Mouse (Mus musculus): ENCODE results near the gene Gpr155. TPM values are rescaled to one million over a fixed set of nuclear protein-coding genes. Genes with fewer than 3 reads are reported as not detected.

Gpr155 gene
- total RNA-seq (2021) = 10 to 100 TPM in 1 of 2 experiments, 1 to 10 TPM in 1; 9.6 to 10.9 TPM
- long read RNA-seq, experiment 1, full-length matches to known transcripts = 4 of 16 reads
- long read RNA-seq, experiment 1, partial matches to known transcripts = 3 of 16 reads
- long read RNA-seq, experiment 1, other reads (novel, unspliced or antisense) = 9 of 16 reads
- long read RNA-seq, experiment 2, full-length matches to known transcripts = 1 of 9 reads
- long read RNA-seq, experiment 2, partial matches to known transcripts = 3 of 9 reads
- long read RNA-seq, experiment 2, other reads (novel, unspliced or antisense) = 5 of 9 reads

- peak; percentile 99 to 100 for DNase-seq (ENCODE audit: low spot score in 2 of 2)
These were observed at the start of gene Gpr155 for GRCm38 (mm10) chr2:73386356-73387046. Gene Gpr155 (minus strand): TSS chr2:73386572.

DNA sequence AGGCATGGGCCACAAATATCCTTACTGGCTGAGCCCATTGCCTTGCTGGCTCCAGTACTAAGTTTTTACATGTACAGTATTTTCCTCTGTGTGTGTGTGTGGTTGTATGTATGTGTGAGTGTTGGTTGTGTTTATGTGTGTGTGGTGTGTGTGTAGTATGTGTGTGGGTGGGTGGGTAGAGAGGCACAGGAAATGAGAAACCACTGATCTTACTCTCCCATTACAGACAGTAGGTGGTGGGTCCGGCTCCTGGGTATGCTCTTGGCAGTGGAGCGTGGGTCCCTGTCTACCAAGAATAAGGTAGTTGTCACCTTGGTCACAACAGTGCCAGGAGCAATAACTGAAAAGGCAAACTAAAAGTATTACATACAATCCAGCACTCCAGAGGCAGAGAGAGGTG, 49.5 kb upstream of the Gpr155 start:
- no peak for DNase-seq (ENCODE audit: low spot score in 2 of 2)

- DNase-seq (ENCODE audit: low spot score in 2 of 2) = peak in 1 of 2 experiments; percentile 31
These were observed 45.6 kb upstream of the Gpr155 start for GRCm38 (mm10) chr2:73431959-73432396.

DNA sequence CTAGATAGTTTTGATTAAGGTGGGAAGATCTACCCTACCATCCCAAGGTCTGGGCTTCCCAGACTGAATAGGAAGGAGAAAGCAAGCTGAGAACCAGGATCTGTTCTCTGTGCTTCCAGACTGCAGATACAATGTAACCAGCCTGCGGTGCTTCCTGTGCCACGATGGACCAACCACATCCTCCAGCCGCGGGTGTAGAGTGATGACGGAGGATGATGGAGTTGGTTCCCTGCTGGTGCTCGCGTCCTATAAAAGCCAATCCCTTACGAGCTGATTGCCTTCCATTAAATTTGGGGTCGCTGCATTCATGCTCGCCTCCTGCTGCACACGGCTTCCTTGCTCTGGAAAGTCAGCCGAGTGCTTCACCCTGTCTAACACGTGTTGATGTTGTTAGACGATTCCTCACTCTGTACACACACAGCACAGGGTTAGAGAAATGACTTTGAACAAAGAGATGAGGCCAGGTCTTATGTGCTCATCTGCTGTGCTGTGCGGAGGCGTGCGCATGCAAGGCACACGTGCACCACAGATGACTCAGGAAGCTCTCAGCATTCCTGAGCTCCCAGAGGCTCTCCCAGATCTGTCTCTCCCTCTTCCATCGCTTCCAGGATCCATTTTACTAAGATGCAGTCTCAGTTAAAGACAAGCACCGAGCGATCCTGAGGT, 42.6 kb upstream of the Gpr155 start:
- DNase-seq (ENCODE audit: low spot score in 2 of 2) = no peak

- no peak for DNase-seq (ENCODE audit: low spot score in 2 of 2)
These were observed 40.9 kb upstream of the Gpr155 start for GRCm38 (mm10) chr2:73427293-73427692.

DNA sequence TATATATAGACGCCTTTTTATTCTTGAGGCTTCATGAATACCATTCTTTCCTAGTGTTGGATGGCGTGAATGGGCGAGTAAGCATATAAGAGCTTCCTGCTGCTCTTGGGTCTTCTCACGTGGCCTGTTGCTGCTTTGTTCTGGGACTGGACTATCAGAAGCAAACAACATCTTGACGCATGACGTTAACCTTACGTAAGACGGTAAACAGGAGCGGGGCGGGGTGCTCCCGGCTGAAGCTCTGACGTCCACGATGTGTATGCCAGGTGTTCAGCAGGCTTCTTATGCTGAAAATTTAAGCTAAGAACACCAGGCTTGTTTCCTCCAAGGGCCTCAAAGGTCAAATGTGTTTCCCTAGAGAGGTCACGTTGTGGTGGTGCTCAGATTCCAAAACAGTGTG, 39.5 kb upstream of the Gpr155 start:
- DNase-seq (ENCODE audit: low spot score in 2 of 2) = no peak

DNA sequence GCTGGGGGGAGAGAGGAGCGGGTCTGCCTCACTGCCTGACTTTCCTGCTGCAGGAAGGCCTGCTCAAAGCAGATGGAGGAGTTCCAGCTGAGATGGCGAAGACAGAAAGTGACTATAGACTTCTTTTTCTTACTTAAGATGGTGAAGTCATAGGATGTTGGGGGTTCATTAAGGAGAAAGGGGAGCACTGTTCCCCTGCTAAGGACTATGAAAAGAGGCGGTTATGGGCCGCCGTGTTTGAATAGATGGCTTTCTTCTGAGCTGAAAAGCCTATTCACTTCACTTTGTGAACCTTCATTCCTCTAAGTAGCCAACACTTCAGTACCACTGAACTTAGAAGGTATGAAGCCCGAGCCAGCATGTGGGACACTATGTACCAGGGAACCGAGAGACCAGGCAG, 33.4 kb upstream of the Gpr155 start:
- DNase-seq (ENCODE audit: low spot score in 2 of 2) = no peak

DNA sequence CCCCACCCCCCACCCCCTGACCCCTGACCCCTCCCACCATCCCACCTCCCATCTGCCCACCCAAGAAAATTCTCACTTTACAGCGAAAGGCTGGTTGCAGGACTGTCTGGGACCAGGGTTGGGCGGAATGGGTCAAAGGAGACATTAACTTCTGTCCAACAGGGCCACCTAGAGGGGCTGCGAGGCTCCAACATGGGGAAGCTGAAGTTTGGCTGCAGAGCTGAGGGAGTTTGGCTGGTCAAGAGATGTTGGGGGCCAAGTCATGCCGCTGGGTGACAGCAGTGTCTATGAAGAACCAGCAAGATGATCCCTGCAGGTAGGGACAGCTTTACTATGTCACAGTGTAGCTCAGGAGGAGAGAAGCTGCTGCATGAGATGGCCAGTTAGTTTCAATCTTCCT, 32.9 kb upstream of the Gpr155 start:
- DNase-seq (ENCODE audit: low spot score in 2 of 2) = peak in 1 of 2 experiments; percentile 41

GRCm38 (mm10) chr2:73415892-73416291, 29.5 kb upstream of the Gpr155 start:
- DNase-seq (ENCODE audit: low spot score in 2 of 2) = no peak

DNA sequence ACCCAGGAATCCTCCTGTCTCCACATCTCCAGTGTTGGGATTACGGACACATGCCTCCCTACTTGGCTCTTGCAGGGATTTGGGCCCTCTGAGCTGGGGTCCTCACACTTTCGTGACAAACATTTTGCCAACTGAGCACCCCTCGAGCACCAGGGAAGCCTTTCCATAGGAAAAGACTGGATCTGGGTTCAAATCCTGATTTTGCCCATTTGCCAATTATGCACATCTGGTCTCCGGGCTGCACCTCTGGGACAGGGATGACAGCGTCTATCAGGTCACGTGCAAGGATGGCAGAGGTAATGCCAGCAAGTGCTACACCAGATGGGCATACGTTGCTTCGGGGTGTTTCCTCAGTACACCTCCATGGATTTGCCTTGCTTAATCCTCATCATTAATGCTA, 23.7 kb upstream of the Gpr155 start:
- no peak for DNase-seq (ENCODE audit: low spot score in 2 of 2)

GRCm38 (mm10) chr2:73407662-73408061, 21.3 kb upstream of the Gpr155 start:
- DNase-seq (ENCODE audit: low spot score in 2 of 2) = no peak

DNA sequence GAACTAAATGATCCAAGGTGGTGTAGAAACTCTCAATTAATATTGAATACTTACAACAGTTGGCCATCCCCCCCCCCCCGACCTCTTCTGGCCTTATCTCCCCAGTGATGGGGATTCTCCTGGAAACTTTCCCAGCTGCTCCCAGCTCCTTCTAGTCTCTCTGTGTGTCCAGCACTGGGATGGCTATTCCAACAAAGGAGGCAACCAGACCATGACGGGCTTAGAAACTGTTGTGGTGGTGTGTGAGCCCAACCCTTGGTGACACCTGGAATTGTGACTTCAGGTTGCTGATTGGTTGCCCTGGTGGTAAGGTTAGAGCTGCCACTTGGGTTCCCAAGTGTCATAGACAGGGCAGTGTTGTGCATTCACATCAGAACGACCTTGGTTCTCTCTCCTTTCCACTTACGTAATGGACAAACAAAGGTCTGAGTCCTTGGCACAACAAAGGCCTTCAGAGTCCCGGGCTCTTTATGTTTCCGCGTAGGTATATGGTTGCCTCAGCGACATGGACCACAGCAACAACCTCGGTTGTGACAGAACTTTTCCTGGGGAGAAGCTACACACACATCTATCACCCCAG, 20.1 kb upstream of the Gpr155 start:
- no peak for DNase-seq (ENCODE audit: low spot score in 2 of 2)

DNA sequence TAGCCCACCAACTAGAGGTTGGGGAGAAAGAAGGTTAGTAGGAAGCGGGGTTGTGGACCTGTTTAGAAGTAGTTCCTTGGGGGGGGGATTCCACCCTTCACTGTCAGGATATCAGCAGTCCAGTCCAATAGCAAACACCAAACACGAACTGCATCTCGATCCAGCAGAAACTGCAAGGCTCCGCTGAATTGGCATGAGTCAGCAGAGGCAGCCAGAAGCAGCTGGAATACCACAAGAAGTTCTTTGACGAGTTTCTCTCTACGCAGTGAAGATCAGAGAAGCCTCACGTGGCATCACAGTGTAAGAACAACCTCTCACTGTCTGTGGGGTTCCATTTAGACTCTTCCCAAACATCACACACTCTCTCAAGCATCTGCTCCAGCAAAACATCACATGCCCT, 18.6 kb upstream of the Gpr155 start:
- no peak for DNase-seq (ENCODE audit: low spot score in 2 of 2)

DNA sequence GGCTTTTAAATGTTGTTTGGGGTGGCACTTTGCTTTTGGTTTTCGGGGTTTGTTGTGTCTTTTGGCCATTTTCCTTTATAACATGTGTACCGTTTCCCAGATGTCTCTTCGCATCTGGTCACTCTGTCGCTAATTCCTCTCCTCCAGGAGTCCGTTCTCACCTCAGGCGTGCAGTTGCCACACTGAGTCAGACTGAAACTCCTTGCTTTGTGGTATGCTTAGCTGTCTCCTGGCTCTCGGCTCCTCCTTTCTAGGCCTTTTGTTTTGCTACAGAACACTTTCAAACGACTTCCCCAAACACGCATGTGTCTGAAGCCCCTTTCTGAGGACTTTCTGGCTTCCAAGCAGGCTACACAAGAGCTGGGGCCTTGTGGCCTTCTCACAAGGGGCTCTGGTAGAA, 18.1 kb upstream of the Gpr155 start:
- no peak for DNase-seq (ENCODE audit: low spot score in 2 of 2)

DNA sequence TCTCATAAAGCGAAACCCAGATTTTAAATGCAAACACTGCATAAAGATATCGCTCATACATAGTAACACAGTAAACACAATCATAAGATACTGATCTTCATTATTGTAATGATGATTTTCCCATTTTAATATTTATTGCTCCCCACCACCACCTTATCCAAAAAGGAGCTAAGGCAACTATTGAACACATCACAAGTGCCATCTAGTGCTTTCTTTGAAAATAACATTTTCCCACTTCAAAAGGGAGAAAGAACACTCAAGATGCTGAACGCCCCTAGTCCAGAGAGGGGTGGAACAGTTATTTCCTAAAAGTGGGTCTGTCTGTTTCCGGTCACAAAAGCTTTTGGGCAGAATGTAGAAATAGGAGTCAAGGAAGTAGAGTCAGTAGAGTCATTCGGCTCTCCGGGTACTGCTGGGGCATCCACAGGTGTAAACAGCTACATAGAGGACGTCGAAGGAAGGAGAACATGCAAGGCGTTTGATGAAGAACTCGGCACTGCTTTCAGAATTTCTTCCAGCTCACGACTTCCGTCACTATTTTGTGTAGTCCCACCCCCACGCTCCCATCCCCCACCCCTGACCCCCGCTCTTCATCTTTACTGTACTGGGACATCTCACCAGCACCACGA, 17.1 kb upstream of the Gpr155 start:
- DNase-seq (ENCODE audit: low spot score in 2 of 2) = no peak

- DNase-seq (ENCODE audit: low spot score in 2 of 2) = no peak
These were observed 15.3 kb upstream of the Gpr155 start for GRCm38 (mm10) chr2:73401689-73402088.

DNA sequence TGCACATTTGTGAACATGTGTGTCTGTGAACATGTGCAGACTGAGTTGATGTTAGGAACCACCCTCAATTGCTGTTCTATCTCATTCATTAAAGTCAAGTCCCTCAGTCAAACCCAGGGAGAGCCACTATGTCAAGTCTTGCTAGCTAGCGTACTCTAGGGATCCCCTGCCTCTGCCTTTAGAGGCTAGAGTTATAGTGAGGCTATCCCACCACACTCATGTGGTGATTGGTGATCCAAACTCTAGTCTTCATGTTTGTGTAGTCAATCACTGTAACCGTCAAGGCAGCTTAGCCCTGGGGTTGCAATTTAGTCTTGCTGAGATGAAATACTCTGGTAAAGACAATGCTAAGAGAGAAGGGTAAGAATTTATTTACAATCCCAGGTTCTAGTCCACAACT, 11.1 kb upstream of the Gpr155 start:
- DNase-seq (ENCODE audit: low spot score in 2 of 2) = no peak

- no peak for DNase-seq (ENCODE audit: low spot score in 2 of 2)
These were observed 10.5 kb upstream of the Gpr155 start for GRCm38 (mm10) chr2:73396828-73397325.

- DNase-seq (ENCODE audit: low spot score in 2 of 2) = no peak
These were observed 9.1 kb upstream of the Gpr155 start for GRCm38 (mm10) chr2:73395516-73395915.

DNA sequence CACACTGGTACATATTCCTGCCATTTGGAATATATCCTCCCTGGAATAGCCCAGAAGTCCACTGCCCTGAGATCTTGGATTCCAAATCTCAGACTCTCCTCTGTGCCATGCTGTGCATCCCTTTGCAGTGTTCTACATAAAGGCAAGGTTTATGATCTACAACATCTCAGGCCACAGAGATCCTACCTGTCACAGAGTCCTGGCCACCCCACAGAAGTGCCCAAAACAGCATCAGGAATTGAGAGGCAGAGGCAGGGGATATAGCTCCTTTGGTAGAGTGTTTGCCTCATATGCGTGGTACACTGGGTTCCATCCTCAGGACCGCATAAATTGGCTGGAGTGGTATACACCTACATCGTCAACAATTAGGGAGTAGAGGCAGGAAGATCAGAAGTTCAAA, 8.1 kb upstream of the Gpr155 start:
- DNase-seq (ENCODE audit: low spot score in 2 of 2) = no peak

GRCm38 (mm10) chr2:73392772-73393171, 6.4 kb upstream of the Gpr155 start:
- no peak for DNase-seq (ENCODE audit: low spot score in 2 of 2)
